Mouse (Mus musculus) stomach, embryonic 14.5 days (tissue): Measurements from ENCODE around the gene Il18r1. TPM values are rescaled to one million over a fixed set of nuclear protein-coding genes. Genes with fewer than 3 reads are reported as not detected.
A peak's percentile ranks its signal among the peaks of the same experiment; 100 is the strongest.

Experiments used
- ATAC-seq: fragments of 200-750 bp; cut with Nextera tagmentation; 2 replicates; pipeline ENCODE4 v1.8.0; 2017; ENCODE audit warnings: low read depth, moderate TSS enrichment; ENCODE audit not compliant: insufficient number of reproducible peaks, insufficient read depth, low FRiP score
- H3K27ac ChIP-seq: fragments of 300-500 bp; sonication (generic); 2 replicates; pipeline ENCODE4 v1.5.1; 2014; ENCODE audit warnings: mild to moderate bottlenecking, low read length, moderate library complexity, mixed read lengths
- H3K27me3 ChIP-seq: fragments of 300-500 bp; sonication (generic); 2 replicates; pipeline ENCODE4 v1.6.1; 2014; ENCODE audit warnings: low read length, control low read depth, mixed read lengths; ENCODE audit not compliant: control insufficient read depth, insufficient read depth
- H3K36me3 ChIP-seq: fragments of 300-500 bp; sonication (generic); 2 replicates; pipeline ENCODE4 v1.6.1; 2014; ENCODE audit warnings: mild to moderate bottlenecking, control low read depth, low read length, moderate library complexity, mixed read lengths; ENCODE audit not compliant: control insufficient read depth, insufficient read depth
- H3K4me1 ChIP-seq: fragments of 300-500 bp; sonication (generic); 2 replicates; pipeline ENCODE4 v1.6.1; 2014; ENCODE audit warnings: low read length, control low read depth, mixed read lengths; ENCODE audit not compliant: control insufficient read depth, insufficient read depth
- H3K4me2 ChIP-seq: fragments of 300-500 bp; sonication (generic); replicated peaks from 2 replicates; pipeline ENCODE4 v1.6.1; 2014; ENCODE audit warnings: low read depth, low read length, control low read depth
- H3K4me3 ChIP-seq: fragments of 300-500 bp; sonication (generic); 2 replicates; pipeline ENCODE4 v1.5.1; 2014; ENCODE audit warnings: low read depth, low read length, control low read depth
- H3K9ac ChIP-seq: fragments of 300-500 bp; sonication (generic); replicated peaks from 2 replicates; pipeline ENCODE4 v1.6.1; 2014; ENCODE audit warnings: low read depth, mild to moderate bottlenecking, control low read depth, low read length, moderate library complexity, mixed read lengths
- H3K9me3 ChIP-seq: fragments of 300-500 bp; sonication (generic); 2 replicates; pipeline ENCODE4 v1.6.1; 2016; ENCODE audit warnings: low read depth, low read length, control low read depth; ENCODE audit not compliant: control insufficient read depth
- WGBS: fragments of 180-500 bp; shearing (Covaris S2); extraction: QIAGEN DNeasy Blood & Tissue Kit; methylation state at CpG from one replicate; pipeline ENCODE4 v1.1.7; 2014; 5-methylcytosine and 5-hydroxymethylcytosine counted together
- polyA plus RNA-seq: library from polyadenylated mRNA; unstranded; fragments of >200 nt; fragmentation: Nextera tagmentation; extraction: Ambion mirVana; gene quantifications from 2 replicates; pipeline ENCODE4 v1.2.1, GENCODE M21; 2014

The Il18r1 gene
- polyA plus RNA-seq: 0.53 and 0.93 TPM in 2 replicates

GRCm38 (mm10) chr1:40465477-40466430, at the start of gene Il18r1:
Gene Il18r1 (plus strand): TSS chr1:40465552.
- H3K9ac ChIP-seq: no peak within 1 kb of the TSS
- H3K4me3 ChIP-seq: no peak within 1 kb of the TSS

GRCm38 (mm10) chr1:40417034-40417433, 48.3 kb upstream of the Il18r1 start:
- Histone ChIP-seq H3K9ac (no peak overlapping the region), H3K36me3 (no peaks in the 10 kb centered on the region), H3K4me1 (no peaks in the 10 kb centered on the region), H3K27ac (no peak overlapping the region), H3K27me3 (no peaks in the 10 kb centered on the region), H3K4me2 (no peak overlapping the region), H3K9me3 (no peaks in the 10 kb centered on the region), H3K4me3 (no peak overlapping the region)
- 83% methylated on average over 2 of the region's 2 CpGs for WGBS
- no peak for ATAC-seq

More at GRCm38 (mm10) chr1:40465477-40466430, at the start of gene Il18r1:
- peak within 1 kb of the TSS; percentile 14; the same call in 1 of the 2 replicates for H3K4me2 ChIP-seq
- WGBS: 39% methylated on average over 20 of the region's 20 CpGs
- H3K4me1 ChIP-seq: no peaks in the 10 kb centered on the region
- H3K27me3 ChIP-seq: no peaks in the 10 kb centered on the region
- H3K36me3 ChIP-seq: no peaks in the 10 kb centered on the region
- H3K27ac ChIP-seq: no peak within 1 kb of the TSS
- ATAC-seq: no peak
- no peaks in the 10 kb centered on the region for H3K9me3 ChIP-seq

GRCm38 (mm10) chr1:40418512-40418911, 46.8 kb upstream of the Il18r1 start:
- Histone ChIP-seq H3K4me3 (no peak overlapping the region), H3K9me3 (no peaks in the 10 kb centered on the region), H3K36me3 (no peaks in the 10 kb centered on the region), H3K4me1 (no peaks in the 10 kb centered on the region), H3K4me2 (no peak overlapping the region), H3K27me3 (no peaks in the 10 kb centered on the region), H3K9ac (no peak overlapping the region), H3K27ac (no peak overlapping the region)
- WGBS: 50% methylated on average over 5 of the region's 5 CpGs
- ATAC-seq: no peak

- H3K27me3 ChIP-seq: no peaks in the 10 kb centered on the region
- no peak for ATAC-seq
Measured at GRCm38 (mm10) chr1:40423892-40424291, 41.5 kb upstream of the Il18r1 start.

GRCm38 (mm10) chr1:40427270-40427669, 38.1 kb upstream of the Il18r1 start:
- ATAC-seq: no peak
- no peak overlapping the region for H3K9ac ChIP-seq
- H3K27ac ChIP-seq: no peak overlapping the region
- WGBS: 78% methylated on average over 9 of the region's 9 CpGs
- H3K4me1 ChIP-seq: no peaks in the 10 kb centered on the region
- H3K9me3 ChIP-seq: no peaks in the 10 kb centered on the region
- no peak overlapping the region for H3K4me2 ChIP-seq
- H3K27me3 ChIP-seq: no peaks in the 10 kb centered on the region
- no peaks in the 10 kb centered on the region for H3K36me3 ChIP-seq
- H3K4me3 ChIP-seq: no peak overlapping the region

More at GRCm38 (mm10) chr1:40423892-40424291, 41.5 kb upstream of the Il18r1 start:
- Histone ChIP-seq H3K27ac (no peak overlapping the region), H3K9me3 (no peaks in the 10 kb centered on the region), H3K4me2 (no peak overlapping the region), H3K4me3 (no peak overlapping the region), H3K4me1 (no peaks in the 10 kb centered on the region), H3K9ac (no peak overlapping the region), H3K36me3 (no peaks in the 10 kb centered on the region)
- WGBS: 83% methylated on average over 6 of the region's 6 CpGs

GRCm38 (mm10) chr1:40427901-40428300, 37.5 kb upstream of the Il18r1 start:
- no peak for ATAC-seq
- no peaks in the 10 kb centered on the region for H3K4me1 ChIP-seq
- no peaks in the 10 kb centered on the region for H3K27me3 ChIP-seq
- H3K9me3 ChIP-seq: no peaks in the 10 kb centered on the region
- H3K4me3 ChIP-seq: no peak overlapping the region
- no peak overlapping the region for H3K27ac ChIP-seq
- no peak overlapping the region for H3K4me2 ChIP-seq
- no peaks in the 10 kb centered on the region for H3K36me3 ChIP-seq
- 71% methylated on average over 1 of the region's 1 CpGs for WGBS
- H3K9ac ChIP-seq: no peak overlapping the region

- H3K4me1 ChIP-seq: no peaks in the 10 kb centered on the region
- WGBS: 72% methylated on average over 5 of the region's 5 CpGs
- H3K36me3 ChIP-seq: no peaks in the 10 kb centered on the region
- no peak within 1 kb of the TSS for H3K4me3 ChIP-seq
- H3K4me2 ChIP-seq: no peak within 1 kb of the TSS
- H3K27ac ChIP-seq: no peak within 1 kb of the TSS
- H3K9me3 ChIP-seq: no peaks in the 10 kb centered on the region
- no peak within 1 kb of the TSS for H3K9ac ChIP-seq
- no peak for ATAC-seq
- H3K27me3 ChIP-seq: no peaks in the 10 kb centered on the region
Measured at GRCm38 (mm10) chr1:40428910-40429675, 36.3 kb upstream of the Il18r1 start, which contains the start of gene Il1rl1. Gene Il1rl1 (plus strand): TSS chr1:40429570.

GRCm38 (mm10) chr1:40430143-40430834, 35.1 kb upstream of the Il18r1 start:
- no peak for ATAC-seq
- H3K4me3 ChIP-seq: no peak overlapping the region
- WGBS: 76% methylated on average over 4 of the region's 4 CpGs
- no peaks in the 10 kb centered on the region for H3K9me3 ChIP-seq
- no peak overlapping the region for H3K27ac ChIP-seq
- H3K36me3 ChIP-seq: no peaks in the 10 kb centered on the region
- H3K4me2 ChIP-seq: no peak overlapping the region
- H3K27me3 ChIP-seq: no peaks in the 10 kb centered on the region
- no peak overlapping the region for H3K9ac ChIP-seq
- H3K4me1 ChIP-seq: no peaks in the 10 kb centered on the region
